Mouse (Mus musculus): Measurements from ENCODE around the gene Arhgef19. TPM values are rescaled to one million over a fixed set of nuclear protein-coding genes. Genes with fewer than 3 reads are reported as not detected.

The Arhgef19 gene
- polyA plus RNA-seq, 1 experiment from 2014 or later = 0.93 TPM

Other genes starting within 250 kb of the Arhgef19 start
- 181 and 207 TPM in 2 replicates for gene Mfap2, start 229.1 kb upstream of the Arhgef19 start, polyA plus RNA-seq (2015; fragmentation: Nextera tagmentation; extraction: Ambion mirVana)
- gene Crocc, start 178.9 kb upstream of the Arhgef19 start, polyA plus RNA-seq (2015; fragmentation: Nextera tagmentation; extraction: Ambion mirVana) = 6.8 and 8.8 TPM in 2 replicates
- gene Necap2, start 161.1 kb upstream of the Arhgef19 start, polyA plus RNA-seq (2015; fragmentation: Nextera tagmentation; extraction: Ambion mirVana) = 47.2 and 52.3 TPM in 2 replicates
- gene Spata21, start 151.2 kb upstream of the Arhgef19 start, polyA plus RNA-seq (2015; fragmentation: Nextera tagmentation; extraction: Ambion mirVana) = 0.22 TPM in 1 of 2 replicates, not detected in the other
- 26.0 and 30.7 TPM in 2 replicates for gene Szrd1, start 99.7 kb upstream of the Arhgef19 start, polyA plus RNA-seq (2015; fragmentation: Nextera tagmentation; extraction: Ambion mirVana)
- 22.9 and 26.3 TPM in 2 replicates for gene Fbxo42, start 91.6 kb upstream of the Arhgef19 start, polyA plus RNA-seq (2015; fragmentation: Nextera tagmentation; extraction: Ambion mirVana)
- gene Rsg1, start 25.5 kb upstream of the Arhgef19 start, polyA plus RNA-seq (2015; fragmentation: Nextera tagmentation; extraction: Ambion mirVana) = 6.4 and 8.9 TPM in 2 replicates
- gene Epha2, start 61.7 kb downstream of the Arhgef19 start, polyA plus RNA-seq (2015; fragmentation: Nextera tagmentation; extraction: Ambion mirVana) = 3.5 and 4.7 TPM in 2 replicates
- 7.8 and 10.1 TPM in 2 replicates for gene Fam131c, start 128.7 kb downstream of the Arhgef19 start, polyA plus RNA-seq (2015; fragmentation: Nextera tagmentation; extraction: Ambion mirVana)
- 0.09 TPM in 1 of 2 replicates, not detected in the other for gene Clcnka, start 159.2 kb downstream of the Arhgef19 start, polyA plus RNA-seq (2015; fragmentation: Nextera tagmentation; extraction: Ambion mirVana)
- not detected in 2 replicates for gene Clcnkb, start 176.5 kb downstream of the Arhgef19 start, polyA plus RNA-seq (2015; fragmentation: Nextera tagmentation; extraction: Ambion mirVana)
- not detected in 2 replicates for gene Hspb7, start 181.3 kb downstream of the Arhgef19 start, polyA plus RNA-seq (2015; fragmentation: Nextera tagmentation; extraction: Ambion mirVana)
- not detected in 2 replicates for gene Srarp, start 196.6 kb downstream of the Arhgef19 start, polyA plus RNA-seq (2015; fragmentation: Nextera tagmentation; extraction: Ambion mirVana)
- 54.7 and 61.0 TPM in 2 replicates for gene Zbtb17, start 205.2 kb downstream of the Arhgef19 start, polyA plus RNA-seq (2015; fragmentation: Nextera tagmentation; extraction: Ambion mirVana)

All from midbrain, embryonic 13.5 days (tissue).